Mouse (Mus musculus): ENCODE results near the gene Sycp3. TPM values are rescaled to one million over a fixed set of nuclear protein-coding genes. Genes with fewer than 3 reads are reported as not detected.

The Sycp3 gene
- total and polyA plus RNA-seq, 3 experiments, result not detected

GRCm38 (mm10) chr10:88505256-88505655 is 45.9 kb downstream of the Sycp3 start:
- Histone ChIP-seq H3K79me2 (ENCODE audit: control insufficient read depth, insufficient read depth, low read length, poor library complexity) (no peaks in the 10 kb centered on the region), H3K36me3 (ENCODE audit: control insufficient read depth in 1 of 2, insufficient read depth in 2 of 2, low read length in 2 of 2) (peaks cover 0 to 5% of the 10 kb centered on the region in 2 experiments; a peak in 2 of 4 replicates), H3K27ac (ENCODE audit: control insufficient read depth, low read depth, low read length) (no peak overlapping the region), H3K4me1 (ENCODE audit: control insufficient read depth in 1 of 2, insufficient read depth in 2 of 2, low read length in 2 of 2) (peaks cover 9 to 11% of the 10 kb centered on the region in 2 experiments; a peak in 3 of 4 replicates), H3K9ac (ENCODE audit: control insufficient read depth, low read depth, low read length, poor library complexity, severe bottlenecking) (no peak overlapping the region), H3K27me3 (ENCODE audit: control insufficient read depth in 1 of 2, insufficient read depth in 2 of 2, low read length in 2 of 2) (no peaks in the 10 kb centered on the region), H3K9me3 (replicated peaks; ENCODE audit: insufficient read depth, low read length) (no peaks in the 10 kb centered on the region), H3K4me3 (ENCODE audit: control insufficient read depth in 1 of 2, insufficient read depth in 1 of 2, low read depth in 2 of 2, low read length in 2 of 2) (no peak overlapping the region)
- no peak for DNase-seq (ENCODE audit: low read depth, low spot score)
- TF ChIP-seq POLR2AphosphoS2 (IDR thresholded peaks at IDR 0.05; ENCODE audit: low read length) (no peak), RAD21 (IDR thresholded peaks at IDR 0.05; ENCODE audit: low read depth, low read length) (no peak), MYB (IDR thresholded peaks at IDR 0.05; ENCODE audit: low read depth, low read length) (no peak), BHLHE40 (IDR thresholded peaks at IDR 0.05; ENCODE audit: borderline replicate concordance, low read depth, low read length) (no peak), KAT2A (conservative IDR thresholded peaks at IDR 0.05; ENCODE audit: low read depth, low read length) (no peak), NELFE (IDR thresholded peaks at IDR 0.05; ENCODE audit: low read depth, low read length) (no peak), TAL1 (IDR thresholded peaks at IDR 0.05; ENCODE audit: low read length) (no peak)

- peaks cover 7% of the 10 kb centered on the region in 2 experiments; a peak in 3 of 4 replicates for H3K4me1 ChIP-seq (ENCODE audit: control insufficient read depth in 1 of 2, insufficient read depth in 2 of 2, low read length in 2 of 2)
- no peak overlapping the region for H3K9ac ChIP-seq (ENCODE audit: control insufficient read depth, low read depth, low read length, poor library complexity, severe bottlenecking)
- H3K9me3 ChIP-seq (replicated peaks; ENCODE audit: insufficient read depth, low read length), result no peaks in the 10 kb centered on the region
- no peak for DNase-seq (ENCODE audit: low read depth, low spot score)
- H3K27me3 ChIP-seq (ENCODE audit: control insufficient read depth in 1 of 2, insufficient read depth in 2 of 2, low read length in 2 of 2), result no peaks in the 10 kb centered on the region
- H3K27ac ChIP-seq (ENCODE audit: control insufficient read depth, low read depth, low read length), result no peak overlapping the region
- H3K79me2 ChIP-seq (ENCODE audit: control insufficient read depth, insufficient read depth, low read length, poor library complexity), result no peaks in the 10 kb centered on the region
- no peak overlapping the region for H3K4me3 ChIP-seq (ENCODE audit: control insufficient read depth in 1 of 2, insufficient read depth in 1 of 2, low read depth in 2 of 2, low read length in 2 of 2)
- TF ChIP-seq CHD2 (IDR thresholded peaks at IDR 0.05; ENCODE audit: low read length), result no peak
- TF ChIP-seq HCFC1 (IDR thresholded peaks at IDR 0.05; ENCODE audit: low read depth, low read length), result no peak
- TF ChIP-seq MAFK (IDR thresholded peaks at IDR 0.05; ENCODE audit: borderline replicate concordance, low read depth, low read length), result no peak
- no peak for TF ChIP-seq EP300 (IDR thresholded peaks at IDR 0.05; ENCODE audit: low read depth in 1 of 2, low read length in 2 of 2)
- no peak for TF ChIP-seq ETS1 (IDR thresholded peaks at IDR 0.05; ENCODE audit: low read depth, low read length)
- TF ChIP-seq MYB (IDR thresholded peaks at IDR 0.05; ENCODE audit: low read depth, low read length), result no peak
- TF ChIP-seq NRF1 (IDR thresholded peaks at IDR 0.05; ENCODE audit: insufficient read depth, low read depth, low read length, poor library complexity, severe bottlenecking), result no peak
- TF ChIP-seq MAZ (IDR thresholded peaks at IDR 0.05; ENCODE audit: low read depth, low read length), result no peak
- no peak for TF ChIP-seq RCOR1 (IDR thresholded peaks at IDR 0.05; ENCODE audit: low read depth, low read length)
- no peak for TF ChIP-seq KAT2A (conservative IDR thresholded peaks at IDR 0.05; ENCODE audit: low read depth, low read length)
- TF ChIP-seq MXI1 (IDR thresholded peaks at IDR 0.05; ENCODE audit: low read depth, low read length), result no peak
- no peak for TF ChIP-seq CHD1 (IDR thresholded peaks at IDR 0.05; ENCODE audit: low read depth, low read length)
- no peak for TF ChIP-seq GABPA (IDR thresholded peaks at IDR 0.05; ENCODE audit: low read depth, low read length)
- peaks cover 0 to 5% of the 10 kb centered on the region in 2 experiments; a peak in 2 of 4 replicates for H3K36me3 ChIP-seq (ENCODE audit: control insufficient read depth in 1 of 2, insufficient read depth in 2 of 2, low read length in 2 of 2)
Measured at GRCm38 (mm10) chr10:88507691-88508143, 48.3 kb downstream of the Sycp3 start.

Data from MEL (cell line).